Mouse (Mus musculus) heart, postnatal 0 days (tissue): ENCODE data around the gene Adamtsl2. TPM values are rescaled to one million over a fixed set of nuclear protein-coding genes. Genes with fewer than 3 reads are reported as not detected.

Experiments used
- ATAC-seq: fragments of 200-750 bp; cut with Nextera tagmentation; 2 replicates; pipeline ENCODE4 v1.8.0; 2017; ENCODE audit warnings: low read depth, moderate number of reproducible peaks, moderate library complexity; ENCODE audit not compliant: insufficient read depth
- DNase-seq: peaks from one replicate; pipeline ENCODE4 v3.0.0-alpha.2; 2016; ENCODE audit warnings: low spot score
- H3K27ac ChIP-seq: fragments of 300-500 bp; sonication (generic); 2 replicates; pipeline ENCODE4 v1.5.1; 2014; ENCODE audit warnings: low read depth, mild to moderate bottlenecking
- H3K27me3 ChIP-seq: fragments of 300-500 bp; sonication (generic); 2 replicates; pipeline ENCODE4 v1.6.1; 2014; ENCODE audit warnings: low read length, mixed read lengths; ENCODE audit not compliant: control insufficient read depth, insufficient read depth
- H3K36me3 ChIP-seq: fragments of 300-500 bp; sonication (generic); replicated peaks from 2 replicates; pipeline ENCODE4 v1.6.1; 2014; ENCODE audit warnings: low read length, mixed read lengths; ENCODE audit not compliant: control insufficient read depth, insufficient read depth
- H3K4me1 ChIP-seq: fragments of 300-500 bp; sonication (generic); 2 replicates; pipeline ENCODE4 v1.6.1; 2014; ENCODE audit warnings: antibody characterized with exemption; ENCODE audit not compliant: control insufficient read depth, insufficient read depth
- H3K4me2 ChIP-seq: fragments of 300-500 bp; sonication (generic); 2 replicates; pipeline ENCODE4 v1.6.1; 2014; ENCODE audit warnings: low read depth, mild to moderate bottlenecking, low read length, moderate library complexity
- H3K4me3 ChIP-seq: fragments of 300-500 bp; sonication (generic); 2 replicates; pipeline ENCODE4 v1.5.1; 2014; ENCODE audit warnings: low read depth, low read length
- H3K9ac ChIP-seq: fragments of 300-500 bp; sonication (generic); replicated peaks from 2 replicates; pipeline ENCODE4 v1.6.1; 2014; ENCODE audit warnings: low read depth, low read length, mixed read lengths
- H3K9me3 ChIP-seq: fragments of 300-500 bp; sonication (generic); replicated peaks from 2 replicates; pipeline ENCODE4 v1.6.1; 2016; ENCODE audit warnings: low read length; ENCODE audit not compliant: control insufficient read depth
- CTCF ChIP-seq: IDR thresholded peaks from 2 replicates; pipeline ENCODE4 v1.5.1; 2016; ENCODE audit warnings: antibody characterized with exemption, control low read depth, low read depth
- EP300 ChIP-seq: IDR thresholded peaks from 2 replicates; pipeline ENCODE4 v1.6.1; 2016; ENCODE audit warnings: antibody characterized with exemption, low read depth
- WGBS: fragments of 180-500 bp; shearing (Covaris S2); extraction: QIAGEN DNeasy Blood & Tissue Kit; methylation state at CpG from one replicate; pipeline ENCODE4 v1.1.7; 2014; 5-methylcytosine and 5-hydroxymethylcytosine counted together
- polyA plus RNA-seq: library from polyadenylated mRNA; unstranded; fragments of >200 nt; fragmentation: Nextera tagmentation; extraction: Ambion mirVana; gene quantifications from 2 replicates; pipeline ENCODE4 v1.2.1, GENCODE M21; 2015
- total RNA-seq: library from RNA; depleted of rRNA; stranded (reverse); fragments of >200 nt; gene quantifications from 2 replicates; pipeline ENCODE4 v1.2.3, GENCODE M21; 2014; ENCODE audit warnings: low replicate concordance; rRNA removed

Gene Adamtsl2
- total and polyA plus RNA-seq, 2 experiments from 2014 or later: 7.2 to 21.9 TPM

GRCm38 (mm10) chr2:27149457-27149856, 70.3 kb downstream of the Adamtsl2 start:
- no peak for TF ChIP-seq CTCF
- TF ChIP-seq EP300: no peak
- no peak overlapping the region for H3K4me3 ChIP-seq
- no peaks in the 10 kb centered on the region for H3K36me3 ChIP-seq
- DNase-seq (no peak), ATAC-seq (no peak)
- H3K9ac ChIP-seq: no peak overlapping the region
- H3K9me3 ChIP-seq: no peaks in the 10 kb centered on the region
- H3K27ac ChIP-seq: no peak overlapping the region
- H3K4me2 ChIP-seq: no peak overlapping the region
- WGBS: 25% methylated on average over 2 of the region's 2 CpGs
- peaks cover 19% of the 10 kb centered on the region; the same call in 1 of the 2 replicates for H3K27me3 ChIP-seq
- H3K4me1 ChIP-seq: no peaks in the 10 kb centered on the region

GRCm38 (mm10) chr2:27154466-27155185, 75.4 kb downstream of the Adamtsl2 start:
- Histone ChIP-seq H3K4me1 (no peaks in the 10 kb centered on the region), H3K27me3 (0 out of 2 replicates have a peak, but pooled peaks cover 5% of the 10 kb centered on the region)
- no peak for DNase-seq

GRCm38 (mm10) chr2:27156596-27156995, 77.4 kb downstream of the Adamtsl2 start:
- Histone ChIP-seq H3K4me3 (no peak overlapping the region), H3K27ac (no peak overlapping the region), H3K4me1 (no peaks in the 10 kb centered on the region), H3K4me2 (no peak overlapping the region), H3K36me3 (no peaks in the 10 kb centered on the region), H3K9ac (no peak overlapping the region), H3K9me3 (no peaks in the 10 kb centered on the region), H3K27me3 (no peaks in the 10 kb centered on the region)
- TF ChIP-seq EP300 (no peak), CTCF (no peak)
- no peak for DNase-seq
- WGBS: 81% methylated on average over 6 of the region's 6 CpGs
- no peak for ATAC-seq

More at GRCm38 (mm10) chr2:27154466-27155185, 75.4 kb downstream of the Adamtsl2 start:
- no peak for TF ChIP-seq EP300
- TF ChIP-seq CTCF: no peak
- no peak for ATAC-seq
- no peaks in the 10 kb centered on the region for H3K36me3 ChIP-seq
- no peak overlapping the region for H3K27ac ChIP-seq
- H3K4me2 ChIP-seq: no peak overlapping the region
- no peak overlapping the region for H3K9ac ChIP-seq
- WGBS: 77% methylated on average over 10 of the region's 10 CpGs
- no peaks in the 10 kb centered on the region for H3K9me3 ChIP-seq
- H3K4me3 ChIP-seq: no peak overlapping the region

Other genes with a start within 250 kb of the Adamtsl2 start
- not detected in 2 replicates for gene Abo, start 214.4 kb upstream of the Adamtsl2 start, total RNA-seq
- gene Abo, start 214.4 kb upstream of the Adamtsl2 start, polyA plus RNA-seq: not detected in 2 replicates
- 6.0 and 7.3 TPM in 2 replicates for gene Surf6, start 176.5 kb upstream of the Adamtsl2 start, total RNA-seq
- 9.8 and 10.5 TPM in 2 replicates for gene Surf6, start 176.5 kb upstream of the Adamtsl2 start, polyA plus RNA-seq
- 35.2 and 55.0 TPM in 2 replicates for gene Med22, start 168.7 kb upstream of the Adamtsl2 start, total RNA-seq
- gene Med22, start 168.7 kb upstream of the Adamtsl2 start, polyA plus RNA-seq: 38.0 and 38.4 TPM in 2 replicates
- 1,073 and 1,113 TPM in 2 replicates for gene Rpl7a, start 168.6 kb upstream of the Adamtsl2 start, total RNA-seq
- gene Rpl7a, start 168.6 kb upstream of the Adamtsl2 start, polyA plus RNA-seq: 340 and 347 TPM in 2 replicates
- gene Surf2, start 163.0 kb upstream of the Adamtsl2 start, total RNA-seq: 5.4 and 9.7 TPM in 2 replicates
- gene Surf2, start 163.0 kb upstream of the Adamtsl2 start, polyA plus RNA-seq: 26.8 and 29.0 TPM in 2 replicates
- 32.9 and 42.7 TPM in 2 replicates for gene Surf1, start 162.8 kb upstream of the Adamtsl2 start, total RNA-seq
- 41.4 and 44.3 TPM in 2 replicates for gene Surf1, start 162.8 kb upstream of the Adamtsl2 start, polyA plus RNA-seq
- 186 and 189 TPM in 2 replicates for gene Surf4, start 145.5 kb upstream of the Adamtsl2 start, total RNA-seq
- 131 and 132 TPM in 2 replicates for gene Surf4, start 145.5 kb upstream of the Adamtsl2 start, polyA plus RNA-seq
- gene Stkld1, start 145.3 kb upstream of the Adamtsl2 start, total RNA-seq: not detected in 2 replicates
- gene Stkld1, start 145.3 kb upstream of the Adamtsl2 start, polyA plus RNA-seq: 0.19 and 0.25 TPM in 2 replicates
- gene Rexo4, start 115.0 kb upstream of the Adamtsl2 start, total RNA-seq: 9.7 and 22.9 TPM in 2 replicates
- 13.3 and 16.2 TPM in 2 replicates for gene Rexo4, start 115.0 kb upstream of the Adamtsl2 start, polyA plus RNA-seq
- gene Adamts13, start 106.0 kb upstream of the Adamtsl2 start, total RNA-seq: not detected in 2 replicates
- not detected in 2 replicates for gene Adamts13, start 106.0 kb upstream of the Adamtsl2 start, polyA plus RNA-seq
- gene Cacfd1, start 69.5 kb upstream of the Adamtsl2 start, total RNA-seq: 11.9 and 26.6 TPM in 2 replicates
- 34.6 and 37.3 TPM in 2 replicates for gene Cacfd1, start 69.5 kb upstream of the Adamtsl2 start, polyA plus RNA-seq
- gene Slc2a6, start 51.4 kb upstream of the Adamtsl2 start, total RNA-seq: 0.66 and 0.80 TPM in 2 replicates
- gene Slc2a6, start 51.4 kb upstream of the Adamtsl2 start, polyA plus RNA-seq: 0.10 and 0.14 TPM in 2 replicates
- not detected in 2 replicates for gene Mymk, start 7.2 kb upstream of the Adamtsl2 start, total RNA-seq
- 0.08 and 0.10 TPM in 2 replicates for gene Mymk, start 7.2 kb upstream of the Adamtsl2 start, polyA plus RNA-seq
- gene Fam163b, start 63.1 kb downstream of the Adamtsl2 start, total RNA-seq: 0.23 and 0.93 TPM in 2 replicates
- 0.36 and 0.40 TPM in 2 replicates for gene Fam163b, start 63.1 kb downstream of the Adamtsl2 start, polyA plus RNA-seq
- not detected in 2 replicates for gene Dbh, start 85.9 kb downstream of the Adamtsl2 start, total RNA-seq
- gene Dbh, start 85.9 kb downstream of the Adamtsl2 start, polyA plus RNA-seq: 1.7 TPM in 2 replicates
- 31.6 and 46.8 TPM in 2 replicates for gene Sardh, start 169.0 kb downstream of the Adamtsl2 start, total RNA-seq
- gene Sardh, start 169.0 kb downstream of the Adamtsl2 start, polyA plus RNA-seq: 18.1 and 20.7 TPM in 2 replicates